Mouse (Mus musculus): ENCODE results near the gene Fyn.

Gene Fyn

DNA sequence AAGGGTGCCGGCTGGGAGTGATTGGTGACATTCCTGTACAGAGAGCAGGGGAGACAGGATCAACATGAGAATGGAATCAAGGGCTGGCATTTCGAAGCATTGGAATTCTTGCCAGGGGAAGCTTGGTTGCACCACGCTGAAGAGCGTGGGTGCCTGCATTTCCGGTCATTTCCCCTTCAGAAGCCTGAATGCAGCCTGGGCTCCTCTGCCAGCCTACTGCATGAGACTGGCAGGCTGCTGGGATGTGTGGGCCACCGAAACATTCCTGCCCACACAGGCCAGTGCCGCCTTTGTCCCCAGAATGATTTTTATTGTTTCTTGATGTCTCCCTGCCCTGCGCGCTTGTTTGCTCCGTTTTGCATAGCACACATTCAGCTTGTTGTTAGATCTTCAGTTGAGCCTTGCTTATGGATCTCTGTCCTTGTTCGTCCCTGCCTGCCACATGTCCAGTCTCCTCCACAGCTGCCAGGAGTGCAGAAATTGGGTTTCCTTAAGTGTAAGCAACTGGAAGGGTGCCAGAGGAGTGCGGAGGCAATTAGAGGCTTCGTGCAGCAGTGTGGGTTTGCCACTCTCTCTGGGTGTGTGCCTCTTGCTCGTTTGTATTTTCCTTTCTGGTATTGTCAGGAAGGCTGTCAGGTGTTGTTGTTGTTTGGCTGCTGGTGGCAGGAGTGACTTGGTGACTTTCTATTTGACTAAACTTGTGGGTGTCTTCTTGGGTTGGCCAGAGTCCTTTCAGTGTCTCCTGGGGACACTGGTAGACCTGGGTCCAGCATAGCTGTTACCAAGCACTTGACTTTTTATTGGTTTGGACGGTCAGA lies 103.3 kb downstream of the Fyn start:
- peak in 1 of 2 experiments; percentile 64 for DNase-seq (ENCODE audit: low spot score in 2 of 2)

DNA sequence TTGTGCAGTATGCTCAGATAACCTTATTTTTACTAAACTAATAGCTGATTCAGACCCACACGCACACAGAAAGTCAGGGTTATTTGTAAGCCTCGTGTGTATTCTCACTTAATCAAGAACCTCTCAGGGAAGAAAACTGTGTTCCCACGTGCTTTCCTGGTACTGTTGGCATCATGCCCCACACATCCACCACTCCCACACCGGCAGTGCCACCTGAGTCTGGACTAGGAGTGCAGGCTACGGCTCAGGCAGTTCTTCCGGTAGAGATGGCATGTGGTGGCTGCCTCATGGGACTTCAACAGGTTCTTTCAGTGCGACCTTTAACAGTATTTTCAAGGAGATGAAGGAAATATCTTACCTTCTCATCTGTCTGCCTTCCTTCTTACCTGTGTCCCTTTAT lies 104.3 kb downstream of the Fyn start:
- no peak for DNase-seq (ENCODE audit: low spot score in 2 of 2)

DNA sequence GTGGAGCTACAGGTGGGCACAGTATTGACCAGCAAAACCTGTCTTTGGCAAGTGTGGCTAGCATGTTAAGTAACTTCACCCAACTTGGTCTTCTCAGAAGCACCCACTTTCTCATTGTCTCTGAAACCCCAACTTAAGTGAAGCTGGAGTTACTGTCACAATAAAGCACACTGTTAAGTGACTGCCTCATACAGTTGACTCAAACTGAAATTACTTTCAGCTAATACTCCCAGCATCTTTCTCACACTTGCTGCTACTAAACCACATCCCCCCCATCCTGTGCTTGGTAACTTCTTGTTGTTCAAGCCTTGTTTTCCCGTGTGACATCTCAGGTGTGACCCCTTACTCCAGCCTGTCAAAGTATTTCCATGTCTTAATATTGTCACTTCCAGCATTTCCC lies 110.7 kb downstream of the Fyn start:
- DNase-seq (ENCODE audit: low spot score in 2 of 2): no peak

DNA sequence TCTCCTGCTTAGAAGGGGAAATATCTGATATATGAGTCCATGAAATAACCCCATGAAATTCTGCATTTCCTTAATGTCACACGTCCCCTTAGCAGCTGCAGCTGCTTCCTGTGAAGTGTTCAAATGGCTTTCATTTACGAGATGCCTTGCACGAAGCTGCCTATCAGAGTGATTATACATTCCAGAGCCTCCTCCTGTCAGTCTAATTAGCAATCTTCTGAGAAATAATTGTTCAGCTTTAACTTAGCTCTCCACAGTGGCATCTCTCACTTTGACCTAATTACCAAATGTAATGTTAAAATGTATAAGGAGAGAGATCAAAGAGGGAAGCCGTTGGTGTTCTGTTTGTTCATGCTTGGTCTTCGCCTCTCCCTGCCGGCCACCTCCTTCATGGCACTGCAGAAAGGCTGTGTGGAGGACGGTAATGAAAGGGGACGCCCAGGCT lies 115.7 kb downstream of the Fyn start:
- DNase-seq (ENCODE audit: low spot score in 2 of 2): no peak

DNA sequence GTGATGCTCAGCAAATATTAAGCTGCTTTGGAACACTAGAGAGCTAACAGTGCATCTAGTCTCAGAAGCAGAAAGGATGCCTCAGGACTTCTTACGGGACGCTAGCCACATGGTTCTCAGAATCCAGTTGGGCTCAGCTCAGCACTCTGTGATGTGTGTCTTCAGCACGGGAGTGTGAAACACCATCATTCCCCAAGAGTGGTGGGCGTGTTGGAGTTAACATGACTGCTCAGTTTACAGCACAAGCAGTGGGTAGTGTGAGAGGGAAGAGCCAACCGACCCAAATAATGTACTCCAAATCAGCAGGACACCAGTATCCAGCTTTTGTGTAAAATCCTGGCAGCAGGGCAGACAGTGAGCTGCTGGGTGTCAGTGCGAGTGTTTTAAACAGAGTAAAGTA lies 116.2 kb downstream of the Fyn start:
- DNase-seq (ENCODE audit: low spot score in 2 of 2): peak in 1 of 2 experiments; percentile 39

DNA sequence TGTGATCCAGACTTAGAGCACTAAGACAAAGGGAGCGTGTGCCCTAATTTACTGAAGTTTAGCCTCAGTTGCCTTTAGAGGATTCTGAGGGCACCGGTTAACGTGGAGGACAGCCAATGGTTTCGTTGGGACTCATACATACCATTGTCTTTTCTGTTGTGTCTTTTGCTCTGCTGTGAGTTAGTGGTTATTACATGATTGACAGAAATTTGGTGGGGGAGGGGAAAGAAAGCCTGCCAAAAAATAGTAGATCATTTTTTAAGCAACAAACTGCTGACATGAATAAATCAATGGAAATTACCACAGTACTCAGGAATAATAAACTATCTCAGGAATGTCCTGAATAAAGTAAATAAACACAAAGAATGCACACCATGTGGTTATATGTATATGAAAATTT lies 117.3 kb downstream of the Fyn start:
- no peak for DNase-seq (ENCODE audit: low spot score in 2 of 2)

DNA sequence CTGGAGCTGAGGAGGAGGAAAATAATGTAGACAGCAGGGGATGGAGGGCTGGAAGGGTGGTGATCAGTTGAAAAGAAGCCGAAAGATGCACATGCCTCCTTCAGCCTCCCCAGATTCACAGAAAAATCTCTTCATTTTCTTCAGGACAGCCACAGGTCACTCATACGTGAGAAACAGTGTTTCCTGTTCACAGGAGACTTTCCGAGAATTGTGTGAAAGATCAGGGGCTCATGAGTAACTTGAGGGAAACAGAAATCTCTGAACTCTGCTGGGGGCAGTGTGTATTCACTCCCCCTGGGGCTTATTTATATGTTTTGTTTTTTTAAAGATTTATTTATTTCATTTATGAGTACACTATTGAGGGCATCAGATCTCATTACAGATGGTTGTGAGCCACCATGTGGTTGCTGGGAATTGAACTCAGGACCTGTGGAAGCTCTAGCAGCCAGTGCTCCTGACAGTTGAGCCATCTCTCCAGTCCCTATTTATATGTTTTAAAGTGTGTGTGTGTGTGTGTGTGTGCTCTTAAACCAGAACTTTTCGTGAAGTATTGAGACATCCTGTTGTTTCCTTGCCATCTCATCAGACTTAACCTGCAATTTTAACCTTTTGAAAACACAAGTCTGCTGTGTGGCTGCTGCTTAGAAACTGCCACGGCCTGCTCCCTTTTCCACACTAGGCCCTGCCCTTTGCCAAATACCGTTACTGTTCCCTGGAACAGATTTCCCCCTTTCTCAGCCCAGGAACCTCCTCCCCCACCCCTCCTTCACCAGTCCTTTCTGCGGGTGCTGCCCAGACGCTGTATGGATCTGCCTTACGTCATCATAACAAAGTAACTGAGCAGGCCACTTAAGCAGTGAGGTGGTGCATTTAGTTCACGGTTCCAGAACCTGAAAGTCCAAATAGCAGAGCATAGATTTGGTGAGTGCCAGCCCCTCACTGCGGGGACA lies 118.1 kb downstream of the Fyn start:
- DNase-seq (ENCODE audit: low spot score in 2 of 2): no peak

DNA sequence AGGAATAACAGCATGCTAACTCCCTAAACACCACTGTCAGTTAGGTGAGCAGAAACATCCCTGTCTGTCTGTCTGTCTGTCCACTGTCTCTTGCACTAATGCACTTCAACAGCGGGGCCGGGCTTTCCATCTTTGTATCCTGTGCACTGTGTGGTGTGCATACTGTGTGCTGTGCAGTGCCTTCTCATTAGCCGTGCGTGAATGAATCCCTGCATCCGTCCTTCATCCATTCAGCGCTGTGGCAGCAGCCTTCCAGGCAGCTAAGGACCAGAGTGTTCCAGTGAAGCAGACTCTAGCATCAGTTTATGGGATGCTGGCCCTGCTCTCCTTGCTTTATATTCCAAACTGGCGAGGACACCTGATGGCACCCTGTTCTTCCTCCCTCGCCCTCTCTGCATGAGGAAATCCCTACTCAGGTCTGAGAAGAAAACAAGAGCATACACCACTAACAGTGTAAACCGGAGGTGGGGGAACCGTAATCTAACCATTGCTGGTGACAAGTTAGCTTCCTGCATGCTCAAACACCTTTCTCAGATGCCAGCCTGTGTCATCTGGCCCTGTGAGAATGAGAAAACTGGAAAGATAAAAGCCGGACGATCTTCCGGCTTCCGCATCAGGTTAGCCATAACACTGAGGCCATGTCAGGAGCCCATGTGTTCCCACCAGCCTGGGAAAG lies 119.2 kb downstream of the Fyn start:
- no peak for DNase-seq (ENCODE audit: low spot score in 2 of 2)

DNA sequence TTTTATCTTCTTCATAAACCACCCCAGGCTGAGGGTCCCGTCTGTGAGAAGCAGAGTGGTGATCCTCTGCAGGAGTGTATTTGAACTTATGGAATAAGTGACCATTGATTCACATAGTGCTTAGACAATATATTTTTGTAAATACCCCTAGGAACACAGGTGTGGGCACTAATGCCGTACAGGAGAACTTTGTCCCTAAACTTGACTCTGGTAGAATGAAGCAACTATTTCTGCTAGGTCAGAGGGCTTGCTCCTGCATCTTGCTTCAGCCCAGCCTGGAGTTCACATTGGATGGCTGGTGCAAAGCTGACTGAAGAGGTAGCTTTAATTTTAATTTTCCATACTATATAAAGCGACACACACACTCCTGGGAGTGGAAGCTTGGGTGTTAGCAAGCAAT lies 119.9 kb downstream of the Fyn start:
- DNase-seq (ENCODE audit: low spot score in 2 of 2): no peak

DNA sequence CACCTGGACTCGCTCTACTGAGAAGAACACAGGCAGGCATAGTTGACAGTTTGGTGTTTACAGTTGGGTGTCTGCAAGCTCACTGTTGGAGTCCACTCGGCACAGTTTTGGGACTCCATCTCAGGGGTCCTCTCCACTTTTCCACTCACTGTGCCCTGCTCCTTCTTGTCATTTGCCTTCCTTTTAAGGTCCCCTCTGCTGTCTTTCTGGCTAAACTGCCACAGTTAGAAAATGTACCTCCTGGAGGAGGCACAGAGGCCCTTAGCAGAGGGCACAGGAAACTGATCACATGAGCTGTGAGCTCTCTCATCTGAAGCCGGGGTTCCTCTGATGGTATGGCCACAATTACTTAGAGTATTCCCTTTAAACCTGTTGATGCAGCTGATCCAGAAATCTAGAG lies 120.3 kb downstream of the Fyn start:
- DNase-seq (ENCODE audit: low spot score in 2 of 2): no peak

DNA sequence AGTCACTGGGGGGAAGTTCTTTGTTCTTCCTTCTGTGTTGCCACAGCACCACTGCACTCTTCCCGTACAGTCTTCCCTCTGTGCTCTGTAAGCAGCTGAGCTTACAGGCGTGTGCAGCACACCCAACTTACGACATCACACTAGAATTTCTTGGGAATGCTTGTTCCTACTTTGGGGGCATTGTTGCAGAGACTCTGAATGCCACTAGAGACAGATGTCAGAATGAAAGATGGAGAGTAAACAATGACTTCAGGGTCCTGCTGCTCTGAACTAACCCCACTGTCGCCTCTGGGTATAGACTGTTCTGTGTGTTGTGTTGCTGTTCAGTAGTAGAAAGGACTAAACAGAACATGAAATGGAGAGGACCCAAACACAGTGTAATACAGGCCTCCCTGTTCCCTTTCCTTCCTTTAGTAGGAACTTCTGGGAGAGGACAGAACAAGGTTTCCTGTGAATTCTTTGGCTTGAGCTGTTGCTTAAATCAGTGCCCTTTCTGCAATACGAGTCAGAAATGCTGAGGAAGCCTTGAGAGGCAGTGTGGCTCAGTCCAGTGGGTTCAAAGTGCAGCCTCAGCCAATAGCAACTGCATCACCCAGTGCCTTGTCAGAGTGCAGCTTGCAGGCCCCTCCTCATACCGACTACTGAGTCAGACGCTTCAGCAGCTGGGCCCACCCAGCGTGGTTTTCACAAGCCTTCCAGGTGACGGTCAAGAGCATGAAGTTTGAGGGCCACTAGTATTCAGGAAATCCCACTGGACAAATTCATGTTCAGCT lies 121.9 kb downstream of the Fyn start:
- DNase-seq (ENCODE audit: low spot score in 2 of 2): no peak

DNA sequence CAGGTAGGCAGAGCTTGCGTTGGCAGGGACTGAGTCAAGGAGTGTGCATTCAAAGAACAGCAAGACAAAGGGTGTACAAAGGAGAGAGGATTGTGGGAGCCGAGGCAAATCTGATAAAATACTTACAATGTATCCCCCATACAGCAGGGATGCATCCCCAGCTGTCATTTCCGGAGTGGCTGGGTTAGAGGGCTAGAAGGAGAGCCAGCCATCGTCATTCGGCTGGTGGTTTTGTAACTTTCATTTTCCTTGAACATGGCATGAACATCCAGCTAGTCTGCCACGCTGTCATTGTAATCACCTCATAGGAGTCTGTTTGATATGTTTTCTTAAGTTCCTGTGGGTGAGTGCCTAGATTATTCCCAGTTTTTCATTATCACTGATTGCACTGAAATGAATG lies 123.5 kb downstream of the Fyn start:
- no peak for DNase-seq (ENCODE audit: low spot score in 2 of 2)

DNA sequence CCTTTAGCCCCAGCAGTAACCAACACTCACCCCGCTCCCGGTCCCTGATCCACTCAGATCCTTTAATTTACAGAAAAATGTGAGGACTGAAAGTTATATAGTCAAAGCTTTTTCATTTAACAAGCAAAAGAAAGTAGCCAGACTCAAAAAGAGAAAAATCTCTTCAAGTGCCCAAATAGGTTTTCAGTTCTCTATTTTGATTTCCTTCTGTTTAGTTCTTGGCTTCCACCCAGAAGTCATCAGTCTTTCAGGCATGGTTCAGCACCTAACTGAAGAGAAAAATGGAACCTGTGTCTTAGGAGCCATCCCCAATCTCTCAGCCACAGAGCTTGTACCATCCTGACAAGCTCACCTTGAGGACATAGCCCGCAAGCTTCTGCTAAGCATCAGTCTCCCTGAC lies 124.4 kb downstream of the Fyn start:
- no peak for DNase-seq (ENCODE audit: low spot score in 2 of 2)

DNA sequence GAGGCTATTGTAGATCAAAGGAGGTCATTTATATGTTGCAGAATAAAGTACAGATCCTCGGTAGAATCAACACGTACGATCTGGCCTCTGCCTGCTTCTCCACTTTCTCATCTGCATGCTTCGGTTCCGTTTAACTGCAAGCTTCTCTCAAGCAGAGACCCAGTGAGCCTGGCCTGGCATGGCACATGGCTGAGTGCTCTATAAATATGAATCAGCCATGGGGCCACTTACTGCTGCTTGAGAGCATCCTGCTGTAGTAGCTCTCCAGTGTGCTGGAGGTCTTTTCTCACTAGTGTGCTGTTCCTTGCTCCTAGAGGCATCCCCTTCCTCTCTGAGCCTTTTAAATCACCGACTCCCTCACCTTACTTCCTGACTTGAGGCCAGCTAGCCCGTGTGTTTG lies 130.0 kb downstream of the Fyn start:
- DNase-seq (ENCODE audit: low spot score in 2 of 2): no peak

DNA sequence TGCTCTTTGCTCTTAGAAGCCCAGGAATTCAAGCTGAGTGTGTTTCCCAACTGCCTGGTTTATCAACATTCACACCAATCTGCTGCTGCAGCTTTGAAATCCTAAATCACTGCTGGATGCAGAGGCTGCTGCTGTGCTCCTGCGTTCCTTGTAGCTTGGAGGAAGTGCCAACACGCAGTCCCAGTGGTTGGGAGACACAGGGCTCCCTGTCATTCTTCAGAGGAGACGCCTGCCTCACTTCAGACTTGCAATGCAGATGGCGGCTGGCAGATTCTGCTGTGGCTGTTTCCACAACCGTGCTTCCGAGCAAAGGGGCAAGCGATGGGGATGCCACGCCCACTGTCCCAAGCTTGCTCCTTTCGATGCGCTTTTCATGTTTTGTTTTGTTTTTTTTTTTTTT lies 132.9 kb downstream of the Fyn start:
- DNase-seq (ENCODE audit: low spot score in 2 of 2): no peak

DNA sequence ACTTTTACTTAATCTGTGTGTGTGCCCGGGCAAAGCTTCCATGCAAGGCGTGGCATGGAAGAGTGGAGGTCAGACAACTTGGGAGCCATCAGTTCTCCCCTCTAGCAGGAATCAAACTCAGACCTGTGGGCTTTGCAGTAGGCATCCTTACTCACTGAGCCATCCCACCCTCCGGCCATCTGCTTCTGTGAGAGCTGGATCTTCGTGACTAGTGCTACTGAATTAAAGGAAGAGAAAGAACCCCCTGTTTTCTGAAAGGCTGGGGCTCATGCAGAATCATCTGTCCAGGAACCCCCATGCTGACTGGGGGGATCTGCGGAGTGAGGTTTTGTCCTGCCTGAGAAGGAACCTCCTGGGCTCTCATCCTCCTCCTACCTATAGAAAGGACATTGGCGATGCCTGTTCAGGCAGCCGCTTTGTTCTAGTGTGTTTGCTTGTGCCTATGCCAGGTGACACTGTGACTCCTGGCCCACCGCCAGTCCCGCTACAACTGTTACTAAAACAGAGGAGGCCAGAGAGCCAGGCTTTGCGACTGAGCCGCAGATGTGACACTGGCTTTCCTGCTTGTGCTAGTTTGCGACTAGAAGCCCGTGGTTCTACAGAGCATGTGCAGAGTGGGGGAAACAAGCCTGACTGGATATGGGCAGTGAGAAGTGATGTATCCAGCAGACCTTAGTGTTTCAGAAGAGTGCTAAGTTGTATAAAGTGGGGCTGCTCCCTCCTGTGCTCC lies 133.5 kb downstream of the Fyn start:
- no peak for DNase-seq (ENCODE audit: low spot score in 2 of 2)

DNA sequence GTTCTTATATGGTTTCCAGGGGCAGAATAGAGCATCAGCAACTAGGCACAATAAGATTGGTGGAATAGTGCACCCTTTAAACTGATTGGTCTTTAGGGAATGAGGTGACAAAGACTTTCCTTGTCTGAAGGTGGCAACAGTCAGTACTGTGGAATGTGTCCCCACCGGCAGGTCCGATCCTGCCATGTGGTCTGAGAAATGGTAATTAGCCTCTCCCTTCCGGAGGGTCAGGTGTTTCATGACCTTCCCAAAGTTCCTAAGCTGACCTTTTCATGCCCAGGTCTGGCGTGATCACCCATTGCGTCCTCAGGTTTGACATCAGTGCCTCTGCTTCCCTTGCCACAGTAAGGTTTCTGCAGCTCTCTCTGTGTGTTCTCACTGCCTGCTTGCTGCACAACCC lies 134.7 kb downstream of the Fyn start:
- no peak for DNase-seq (ENCODE audit: low spot score in 2 of 2)

DNA sequence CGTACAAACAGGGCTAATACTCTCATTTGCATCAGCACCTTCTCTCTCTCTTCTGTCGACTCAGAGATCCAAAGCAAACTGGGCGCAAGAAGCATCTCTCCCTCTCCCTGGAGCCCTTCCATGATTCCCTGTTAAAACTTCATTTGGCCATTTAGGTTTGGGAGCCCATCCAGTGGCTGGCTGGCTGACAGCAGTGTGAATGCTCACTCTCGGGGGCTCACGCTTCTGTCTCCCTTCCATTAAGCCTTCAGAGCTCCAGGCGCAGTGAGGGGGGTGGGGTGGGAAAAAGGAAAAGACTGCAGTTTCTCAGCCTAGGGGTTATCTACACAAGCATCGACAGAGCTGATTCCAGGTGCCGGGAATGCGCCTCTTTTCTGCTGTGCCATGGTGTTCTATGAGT lies 136.4 kb downstream of the Fyn start:
- no peak for DNase-seq (ENCODE audit: low spot score in 2 of 2)

DNA sequence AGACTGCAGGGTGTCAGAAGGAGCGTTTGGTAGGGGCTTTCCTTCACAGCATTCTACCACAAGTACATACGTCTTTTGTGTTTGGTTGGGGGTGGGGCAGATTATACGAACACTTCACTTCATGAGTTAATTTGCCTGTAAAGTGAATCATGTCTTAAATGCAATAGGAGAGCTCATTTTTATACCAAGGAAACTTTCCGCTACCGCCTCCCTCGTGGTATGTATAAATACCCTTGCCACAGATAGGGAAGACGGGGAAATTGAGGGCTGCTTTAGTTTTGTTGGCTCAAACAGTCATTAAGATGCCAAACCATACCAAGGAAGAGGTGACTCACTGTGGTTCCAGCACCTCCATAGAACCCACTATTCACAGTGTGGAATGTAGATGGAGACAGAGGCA lies 137.0 kb downstream of the Fyn start:
- peak in 1 of 2 experiments; percentile 55 for DNase-seq (ENCODE audit: low spot score in 2 of 2)

DNA sequence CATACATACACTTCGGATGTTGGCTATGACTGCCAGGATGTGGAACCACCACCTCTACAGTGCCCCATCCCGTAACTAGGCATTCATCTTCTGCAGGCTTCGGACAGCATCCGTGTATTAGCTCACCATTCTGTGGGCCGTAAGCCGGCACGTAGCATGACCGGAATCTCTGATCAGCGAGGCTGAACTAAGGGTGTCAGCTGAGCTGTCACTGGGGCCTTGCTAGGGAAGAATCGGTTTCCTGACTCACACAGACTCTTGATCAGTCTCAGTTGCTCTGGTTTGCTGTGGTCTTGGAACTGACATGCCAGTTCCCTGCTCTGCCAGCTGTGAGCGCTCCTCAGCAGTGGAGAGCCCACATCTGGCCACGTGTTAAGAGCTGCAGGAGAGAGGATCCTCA lies 137.7 kb downstream of the Fyn start:
- DNase-seq (ENCODE audit: low spot score in 2 of 2): no peak

DNA sequence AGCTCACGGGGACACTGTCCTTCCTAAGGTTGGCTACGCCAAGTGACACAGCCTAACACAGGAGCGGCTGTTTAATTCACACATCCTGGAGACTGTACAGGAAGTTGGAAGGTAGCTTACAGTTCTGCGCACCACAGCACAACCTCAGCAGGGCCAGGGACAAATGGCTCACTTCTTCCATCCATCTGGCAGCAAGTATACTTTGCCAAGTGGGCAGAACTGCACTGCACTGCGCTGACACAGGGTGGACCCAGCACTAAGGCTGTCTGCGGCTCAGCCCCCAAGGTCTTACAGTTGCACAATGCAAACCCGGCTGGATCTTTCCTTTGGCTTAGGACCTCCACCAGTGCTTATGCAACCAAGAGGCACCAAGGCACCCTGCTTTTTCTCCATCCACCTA lies 138.2 kb downstream of the Fyn start:
- DNase-seq (ENCODE audit: low spot score in 2 of 2): no peak

Measured in left cerebral cortex, adult 9 months (tissue).